Mouse (Mus musculus) skeletal muscle tissue, postnatal 0 days (tissue): ENCODE data around the gene Pcgf2. TPM values are rescaled to one million over a fixed set of nuclear protein-coding genes. Genes with fewer than 3 reads are reported as not detected.

Experiments used
- microRNA-seq, 2 experiments: library from miRNA; unstranded; fragments of <30 nt; microRNA quantifications; one replicate each; pipeline ENCODE4; 2016
- polyA plus RNA-seq: library from polyadenylated mRNA; unstranded; fragments of >200 nt; fragmentation: Nextera tagmentation; extraction: Ambion mirVana; gene quantifications from 2 replicates; pipeline ENCODE4 v1.2.1, GENCODE M21; 2015

Gene Pcgf2
- polyA plus RNA-seq = 3.5 and 4.0 TPM in 2 replicates

DNA sequence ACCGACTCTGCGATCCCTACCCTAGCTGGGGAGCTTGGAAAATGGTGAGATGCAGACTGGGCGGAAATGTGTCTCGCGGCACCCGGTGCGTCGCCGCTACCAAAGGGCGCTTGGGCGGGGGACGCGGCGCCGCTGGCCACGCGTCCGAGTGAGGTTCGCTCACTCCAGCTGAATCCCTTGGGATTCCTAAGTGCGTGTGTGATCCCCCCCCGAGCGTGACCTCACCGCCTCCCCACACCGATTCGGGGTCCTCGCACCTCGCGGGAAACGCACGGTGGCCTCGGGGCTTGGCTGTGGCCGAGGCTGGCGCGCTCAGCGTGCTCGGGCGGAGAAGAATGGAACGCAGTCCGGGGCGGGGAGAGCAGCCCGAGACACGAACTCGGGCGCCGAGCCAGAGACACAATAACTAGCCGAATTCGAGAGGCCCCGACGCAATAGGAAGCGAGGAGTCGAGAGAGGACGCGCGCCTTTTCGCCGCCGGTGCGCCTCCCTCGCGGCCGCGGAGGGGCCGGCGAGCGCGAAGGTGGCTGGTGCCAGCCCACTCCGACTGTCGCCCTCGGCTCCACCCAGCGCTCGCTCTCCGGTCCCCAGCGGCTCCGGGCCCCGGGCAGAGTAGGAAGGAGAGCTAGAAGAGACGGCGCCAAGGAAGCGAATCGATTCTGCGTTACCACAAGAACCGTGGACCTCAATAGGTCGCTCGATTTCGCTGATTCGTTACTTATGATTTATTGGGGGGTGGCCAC lies at the start of gene Pcgf2:
Gene Pcgf2, minus strand, starts transcription at position 495 of the 743 bp plus-strand sequence.

DNA sequence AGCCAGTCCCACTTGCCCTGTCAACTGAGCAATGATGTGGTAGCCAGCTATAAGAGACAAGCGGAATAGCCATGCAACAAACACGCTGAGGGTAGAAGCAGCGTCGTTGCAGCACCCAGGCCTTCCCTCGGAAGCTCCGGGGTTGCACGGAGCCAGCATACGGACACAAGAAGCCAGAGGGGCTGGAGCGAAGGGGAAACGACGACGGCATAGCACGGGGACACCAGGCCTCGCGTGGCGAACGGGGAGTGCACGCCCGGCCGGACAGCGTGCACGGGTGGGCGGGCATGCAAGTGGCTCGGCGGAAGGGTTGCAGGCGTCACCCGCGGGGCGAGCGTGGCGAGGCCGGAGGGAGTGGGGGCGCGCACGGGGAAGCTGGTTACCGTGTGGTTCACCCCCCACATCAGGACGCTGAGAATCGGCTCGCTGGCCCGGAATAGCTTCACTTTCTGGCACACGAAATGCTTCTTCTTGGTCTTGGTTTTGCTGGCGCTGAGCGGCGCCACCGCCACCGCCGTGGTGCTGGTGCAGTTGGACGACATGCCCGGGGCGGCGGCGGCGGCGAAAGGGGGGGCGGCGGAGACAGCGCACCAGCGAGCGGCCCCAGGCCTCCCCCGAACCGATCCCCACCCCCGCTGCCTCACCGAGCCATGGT lies 43.9 kb upstream of the Pcgf2 start, which contains the start of gene Pip4k2b:
Gene Pip4k2b, minus strand, starts transcription at position 642 of the 655 bp plus-strand sequence.

DNA sequence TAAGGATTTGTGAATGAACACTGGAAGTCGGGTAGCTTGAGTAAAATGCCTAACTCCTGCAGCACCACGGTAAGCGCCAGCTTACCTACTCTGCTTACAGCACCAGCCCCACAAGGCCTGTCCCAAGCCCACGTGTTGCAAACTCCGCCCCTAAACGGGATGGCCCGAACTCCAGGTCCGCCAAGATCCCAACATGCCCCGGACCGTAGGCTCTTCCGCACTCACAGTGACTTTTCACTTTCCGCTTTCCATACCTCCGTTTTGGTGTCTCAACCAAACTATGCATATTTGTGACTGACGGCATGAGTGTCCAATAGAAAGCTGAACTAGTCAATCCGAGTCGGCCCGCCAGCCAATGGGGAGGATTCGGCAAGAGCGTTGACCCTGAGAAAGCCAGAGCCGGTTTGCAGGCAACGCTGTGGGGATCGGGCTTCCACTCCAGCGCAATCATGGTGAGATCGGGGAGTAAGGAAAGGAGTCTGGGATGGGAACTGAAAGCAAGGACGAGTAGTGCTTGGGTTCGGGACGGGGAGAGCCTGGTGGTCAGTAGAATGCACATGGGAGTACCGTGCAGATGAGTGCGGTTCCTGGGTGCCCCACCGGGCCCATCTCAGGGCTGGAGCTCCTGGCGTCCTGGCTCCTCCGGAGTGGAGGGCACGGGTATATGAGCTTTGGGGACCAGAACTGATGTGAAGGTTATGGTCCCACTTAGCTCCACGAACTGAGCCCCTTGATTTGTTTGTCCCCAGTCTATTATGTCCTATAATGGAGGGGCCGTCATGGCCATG lies 2.9 kb upstream of the Pcgf2 start, which contains the start of gene Psmb3:
Gene Psmb3, plus strand, starts transcription at position 361 of the 788 bp plus-strand sequence.

DNA sequence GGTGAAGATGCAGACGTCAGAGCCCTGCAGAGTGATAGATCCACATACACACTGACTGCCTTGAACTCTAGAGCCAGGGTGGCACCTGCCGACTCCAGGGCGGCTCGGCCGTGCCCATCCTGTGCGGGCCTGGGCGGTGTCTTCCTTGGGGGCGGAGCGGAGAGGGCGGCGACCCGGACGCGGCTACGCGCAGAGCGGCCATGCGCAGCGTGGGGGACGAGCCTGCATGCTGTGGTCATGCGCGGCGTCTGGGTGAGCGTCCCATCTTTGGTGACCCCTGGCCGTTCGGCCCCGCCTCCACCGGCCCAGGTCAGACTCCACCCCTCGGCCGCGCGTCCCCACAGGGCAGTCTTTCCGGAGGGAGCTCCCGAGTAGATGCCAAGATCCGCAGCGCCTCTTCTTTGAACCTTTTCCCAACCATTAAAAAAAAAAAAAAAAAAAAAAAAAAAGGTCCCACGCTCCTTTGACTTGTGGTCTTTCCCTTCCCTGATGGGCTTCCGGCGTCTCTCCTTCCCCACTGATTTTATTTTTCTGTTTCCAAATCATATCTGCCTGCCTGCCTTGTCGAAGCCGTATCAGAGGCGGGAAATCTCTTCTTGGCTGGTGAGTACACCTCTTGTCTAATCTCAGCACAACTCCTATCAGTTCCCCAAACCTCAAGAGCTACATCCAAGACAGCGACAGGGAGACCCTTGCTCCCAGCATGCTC lies 14.5 kb downstream of the Pcgf2 start, which contains the start of gene Cisd3:
Gene Cisd3, plus strand, starts transcription at position 214 of the 709 bp plus-strand sequence.

DNA sequence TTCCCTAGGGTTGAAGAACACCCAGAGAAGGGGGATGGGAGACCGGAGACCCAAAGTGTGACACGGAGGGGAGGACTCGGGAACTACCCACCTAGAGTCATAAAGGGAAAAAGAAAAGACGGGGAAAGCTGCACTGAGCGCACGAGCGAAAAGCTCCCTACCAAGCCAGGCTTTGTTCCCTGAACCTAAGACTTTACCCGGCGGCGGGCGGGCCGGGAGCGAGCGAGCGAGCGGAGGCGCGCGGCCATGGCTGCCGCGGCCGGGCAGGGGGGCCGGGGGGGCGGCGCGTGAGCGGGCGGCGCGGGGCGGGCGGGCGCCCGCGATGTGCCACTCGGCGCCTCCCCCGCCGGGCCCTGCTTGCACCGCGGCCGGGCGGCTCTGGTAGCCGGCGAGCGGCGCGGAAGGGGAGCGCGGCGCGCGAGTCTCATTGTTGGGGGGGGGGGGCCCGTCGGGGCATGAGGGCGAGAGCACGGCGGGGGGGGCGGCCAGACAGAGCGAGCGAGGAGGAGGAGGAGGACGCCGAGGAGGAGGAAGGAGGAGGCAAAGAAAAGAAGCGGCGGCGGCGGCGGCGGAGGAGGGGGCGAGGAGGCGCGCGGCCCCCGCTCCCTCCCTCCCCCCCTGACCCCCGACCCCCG lies 37.3 kb downstream of the Pcgf2 start, which contains the start of gene Mllt6:
Gene Mllt6, plus strand, starts transcription at position 522 of the 635 bp plus-strand sequence.

Small RNAs within 50 kb of the gene (microRNA-seq; reads per million reads assigned to microRNA genes)
- 0 reads per million in 2 experiments for gene Gm24158
- 0 reads per million in 2 experiments for gene Mir6927
- gene Mir8102 = 0 reads per million in 2 experiments

Other genes starting within 250 kb of the Pcgf2 start
- gene 4933428G20Rik, start 200.2 kb downstream of the Pcgf2 start, polyA plus RNA-seq = 0.28 and 0.44 TPM in 2 replicates
- gene Srcin1, start 124.3 kb downstream of the Pcgf2 start, polyA plus RNA-seq = 0.06 and 0.13 TPM in 2 replicates
- gene Epop, start 70.8 kb downstream of the Pcgf2 start, polyA plus RNA-seq = 0.14 and 0.23 TPM in 2 replicates
- gene Mllt6, start 37.1 kb downstream of the Pcgf2 start, polyA plus RNA-seq = 0.96 and 1.00 TPM in 2 replicates
- gene Cisd3, start 14.7 kb downstream of the Pcgf2 start, polyA plus RNA-seq = 94.2 and 95.9 TPM in 2 replicates
- 443 and 489 TPM in 2 replicates for gene Psmb3, start 2.9 kb upstream of the Pcgf2 start, polyA plus RNA-seq
- gene Pip4k2b, start 44.2 kb upstream of the Pcgf2 start, polyA plus RNA-seq = 1.9 TPM in 2 replicates
- gene Cwc25, start 66.1 kb upstream of the Pcgf2 start, polyA plus RNA-seq = 7.7 and 9.0 TPM in 2 replicates
- gene 1700001P01Rik, start 75.4 kb upstream of the Pcgf2 start, polyA plus RNA-seq = not detected in 2 replicates
- 394 and 459 TPM in 2 replicates for gene Rpl23, start 81.9 kb upstream of the Pcgf2 start, polyA plus RNA-seq
- gene Lasp1, start 98.5 kb upstream of the Pcgf2 start, polyA plus RNA-seq = 32.7 and 42.2 TPM in 2 replicates
- gene B230217C12Rik, start 140.3 kb upstream of the Pcgf2 start, polyA plus RNA-seq = 1.3 and 1.4 TPM in 2 replicates
- 0.13 and 0.22 TPM in 2 replicates for gene Fbxo47, start 183.7 kb upstream of the Pcgf2 start, polyA plus RNA-seq